Mouse (Mus musculus): ENCODE measurements around the gene Acoxl.

Gene Acoxl

GRCm38 (mm10) chr2:128152845-128153550, 314.3 kb downstream of the Acoxl start:
- no peak for DNase-seq

- no peak for DNase-seq
These were observed 314.9 kb downstream of the Acoxl start for GRCm38 (mm10) chr2:128153551-128153910.

- DNase-seq, result no peak
These were observed 316.9 kb downstream of the Acoxl start for GRCm38 (mm10) chr2:128155412-128156066.

- DNase-seq, result no peak
These were observed 317.4 kb downstream of the Acoxl start for GRCm38 (mm10) chr2:128156067-128156462.

- DNase-seq, result no peak
These were observed 318.1 kb downstream of the Acoxl start for GRCm38 (mm10) chr2:128156557-128157412.

GRCm38 (mm10) chr2:128158734-128159410, 320.2 kb downstream of the Acoxl start:
- no peak for DNase-seq

GRCm38 (mm10) chr2:128159619-128160125, 321.0 kb downstream of the Acoxl start:
- DNase-seq, result no peak

- no peak for DNase-seq
These were observed 324.5 kb downstream of the Acoxl start for GRCm38 (mm10) chr2:128163177-128163576.

GRCm38 (mm10) chr2:128166623-128167423, 328.1 kb downstream of the Acoxl start:
- no peak for DNase-seq

GRCm38 (mm10) chr2:128167930-128168329, 329.3 kb downstream of the Acoxl start:
- DNase-seq, result no peak

- no peak for DNase-seq
These were observed 330.8 kb downstream of the Acoxl start for GRCm38 (mm10) chr2:128169486-128169885.

GRCm38 (mm10) chr2:128169972-128170371, 331.3 kb downstream of the Acoxl start:
- no peak for DNase-seq

GRCm38 (mm10) chr2:128170614-128171013, 331.9 kb downstream of the Acoxl start:
- no peak for DNase-seq

- peak; percentile 89 for DNase-seq
These were observed 333.6 kb downstream of the Acoxl start for GRCm38 (mm10) chr2:128172266-128172665.
